Mouse (Mus musculus) G1E (cell line): Measurements from ENCODE around the gene Tmcc3. TPM values are rescaled to one million over a fixed set of nuclear protein-coding genes. Genes with fewer than 3 reads are reported as not detected.

Source experiments
- ATAC-seq: 2 replicates; pipeline ENCODE4 v1.8.0; 2016; ENCODE audit warnings: mild to moderate bottlenecking; ENCODE audit not compliant: insufficient number of reproducible peaks, poor library complexity, low FRiP score, severe bottlenecking; ENCODE audit errors: extremely low read depth
- DNase-seq: peaks from one replicate; pipeline ENCODE4 v3.0.0; 2012; ENCODE audit warnings: low spot score
- H3K27me3 ChIP-seq: 2 replicates; pipeline ENCODE4 v1.6.1; 2012; ENCODE audit warnings: mild to moderate bottlenecking, low read length, inconsistent platforms; ENCODE audit not compliant: insufficient read depth
- H3K36me3 ChIP-seq: replicated peaks from 2 replicates; pipeline ENCODE3; 2012; ENCODE audit warnings: mild to moderate bottlenecking, inconsistent platforms
- H3K4me1 ChIP-seq: 2 replicates; pipeline ENCODE4 v1.6.1; 2012; ENCODE audit warnings: low read depth, low read length, inconsistent platforms, mixed read lengths; ENCODE audit not compliant: insufficient read depth
- H3K4me3 ChIP-seq: 2 replicates; pipeline ENCODE4 v1.5.1; 2012; ENCODE audit warnings: low read depth, mild to moderate bottlenecking, inconsistent platforms, low read length, moderate library complexity, mixed read lengths
- H3K9me3 ChIP-seq: replicated peaks from 2 replicates; pipeline ENCODE4 v1.6.1; 2012; ENCODE audit warnings: inconsistent platforms
- CTCF ChIP-seq: IDR thresholded peaks from 2 replicates; pipeline ENCODE4 v1.5.1; 2012; ENCODE audit warnings: low read depth, low read length, inconsistent platforms, mixed read lengths
- GATA1 ChIP-seq: IDR thresholded peaks from 2 replicates; pipeline ENCODE4 v1.6.1; 2012; ENCODE audit warnings: borderline replicate concordance, low read length, inconsistent platforms, mixed read lengths
- GATA2 ChIP-seq: IDR thresholded peaks from 2 replicates; pipeline ENCODE4 v1.6.1; 2012; ENCODE audit warnings: low read depth, low read length, inconsistent platforms, borderline replicate concordance
- POLR2AphosphoS5 ChIP-seq: IDR thresholded peaks from 2 replicates; pipeline ENCODE4 v1.6.1; 2012; ENCODE audit warnings: low read depth, low read length, inconsistent platforms; ENCODE audit not compliant: insufficient replicate concordance
- TAL1 ChIP-seq: conservative IDR thresholded peaks from 2 replicates; pipeline ENCODE4 v1.6.1; 2012; ENCODE audit warnings: low read depth, low read length, inconsistent platforms, mixed read lengths
- polyA plus RNA-seq: library from polyadenylated mRNA; stranded (reverse); fragments of >175 nt; gene quantifications from 2 replicates; pipeline ENCODE4 v1.2.3, GENCODE M21; 2012
- total RNA-seq, 2 experiments: library from RNA; stranded (forward) in 1 of 2; stranded (reverse) in 1 of 2; fragments of 200-1000 nt in 1 of 2; fragments of >200 nt in 1 of 2; fragmentation: Nextera tagmentation in 1 of 2; gene quantifications; 2 replicates each; pipeline ENCODE4 v1.2.3; 2014 to 2017

Tmcc3 gene
- total and polyA plus RNA-seq, 3 experiments = 3.3 to 15.6 (median 8.1) TPM

- DNase-seq (no peak), ATAC-seq (no peak)
- H3K27me3 ChIP-seq = peaks cover 7% of the 10 kb centered on the region; the same call in 1 of the 2 replicates
- no peaks in the 10 kb centered on the region for H3K4me1 ChIP-seq
- H3K36me3 ChIP-seq = no peaks in the 10 kb centered on the region
- H3K4me3 ChIP-seq = no peak overlapping the region
- TF ChIP-seq CTCF = no peak
- no peak for TF ChIP-seq GATA2
- no peak for TF ChIP-seq TAL1
- TF ChIP-seq GATA1 = no peak
- no peak for TF ChIP-seq POLR2AphosphoS5
- no peaks in the 10 kb centered on the region for H3K9me3 ChIP-seq
These were observed 7.6 kb upstream of the Tmcc3 start for GRCm38 (mm10) chr10:94304064-94304657.

DNA sequence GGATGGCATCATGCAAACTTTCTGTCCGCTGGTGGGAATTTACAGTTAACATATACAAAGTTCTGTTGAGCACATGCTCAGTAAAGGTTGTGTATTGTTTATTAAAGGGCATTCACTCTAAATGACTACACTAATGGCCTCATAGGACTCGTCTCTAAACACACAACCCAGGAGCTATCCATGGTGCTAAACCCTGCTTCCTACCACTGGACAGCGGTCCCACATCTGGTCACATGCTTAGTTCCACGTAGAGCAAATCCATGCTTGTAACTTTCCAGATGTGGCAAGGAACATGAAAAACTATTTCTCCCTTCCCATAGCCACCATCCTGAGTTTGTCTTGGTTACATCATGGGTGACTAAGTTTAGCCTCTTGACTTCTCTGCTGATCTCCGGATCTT is 6.2 kb upstream of the Tmcc3 start:
- Histone ChIP-seq H3K4me1 (no peaks in the 10 kb centered on the region), H3K27me3 (no peaks in the 10 kb centered on the region), H3K36me3 (no peaks in the 10 kb centered on the region), H3K9me3 (no peaks in the 10 kb centered on the region), H3K4me3 (no peak overlapping the region)
- DNase-seq = no peak
- TF ChIP-seq POLR2AphosphoS5 = no peak
- no peak for TF ChIP-seq CTCF
- TF ChIP-seq TAL1 = no peak
- no peak for TF ChIP-seq GATA2
- no peak for TF ChIP-seq GATA1
- ATAC-seq = no peak

GRCm38 (mm10) chr10:94310499-94311267 is 1.1 kb upstream of the Tmcc3 start:
- Histone ChIP-seq H3K36me3 (no peaks in the 10 kb centered on the region), H3K4me3 (no peak overlapping the region), H3K9me3 (no peaks in the 10 kb centered on the region), H3K27me3 (no peaks in the 10 kb centered on the region), H3K4me1 (no peaks in the 10 kb centered on the region)
- TF ChIP-seq CTCF (no peak), TAL1 (no peak), GATA1 (no peak), GATA2 (no peak), POLR2AphosphoS5 (no peak)
- ATAC-seq (no peak), DNase-seq (no peak)

- Histone ChIP-seq H3K27me3 (no peaks in the 10 kb centered on the region), H3K4me1 (no peaks in the 10 kb centered on the region), H3K36me3 (no peaks in the 10 kb centered on the region), H3K9me3 (no peaks in the 10 kb centered on the region), H3K4me3 (no peak overlapping the region)
- TF ChIP-seq POLR2AphosphoS5 = no peak
- TF ChIP-seq GATA1 = no peak
- no peak for TF ChIP-seq TAL1
- TF ChIP-seq GATA2 = no peak
- no peak for TF ChIP-seq CTCF
- ATAC-seq = no peak
- DNase-seq = no peak
These were observed 412 bp downstream of the Tmcc3 start for GRCm38 (mm10) chr10:94312007-94312715.

DNA sequence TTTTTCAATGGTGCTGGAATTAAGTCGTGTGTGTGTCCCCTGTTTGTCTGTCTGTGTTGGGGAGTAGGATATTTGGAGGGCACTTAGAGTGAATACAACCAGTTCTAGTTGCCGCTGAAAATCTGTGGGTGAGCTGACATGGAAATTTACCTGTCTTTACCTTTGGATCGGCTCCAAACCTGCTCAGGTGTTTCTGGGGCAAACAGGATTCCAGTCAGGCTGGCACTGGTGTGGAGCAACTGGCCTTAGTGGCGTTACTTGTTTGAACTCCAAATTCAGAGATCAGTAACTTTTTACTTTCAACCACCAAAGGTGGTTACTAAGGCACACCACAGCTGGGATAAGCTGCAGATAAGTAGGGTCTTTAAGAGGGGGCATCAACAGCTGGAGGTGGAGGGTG is 1.4 kb downstream of the Tmcc3 start:
- ATAC-seq (no peak), DNase-seq (no peak)
- H3K36me3 ChIP-seq = no peaks in the 10 kb centered on the region
- H3K4me3 ChIP-seq = no peak overlapping the region
- H3K9me3 ChIP-seq = no peaks in the 10 kb centered on the region
- H3K27me3 ChIP-seq = no peaks in the 10 kb centered on the region
- TF ChIP-seq TAL1 (no peak), GATA2 (no peak), CTCF (no peak), GATA1 (no peak), POLR2AphosphoS5 (no peak)
- H3K4me1 ChIP-seq = no peaks in the 10 kb centered on the region

DNA sequence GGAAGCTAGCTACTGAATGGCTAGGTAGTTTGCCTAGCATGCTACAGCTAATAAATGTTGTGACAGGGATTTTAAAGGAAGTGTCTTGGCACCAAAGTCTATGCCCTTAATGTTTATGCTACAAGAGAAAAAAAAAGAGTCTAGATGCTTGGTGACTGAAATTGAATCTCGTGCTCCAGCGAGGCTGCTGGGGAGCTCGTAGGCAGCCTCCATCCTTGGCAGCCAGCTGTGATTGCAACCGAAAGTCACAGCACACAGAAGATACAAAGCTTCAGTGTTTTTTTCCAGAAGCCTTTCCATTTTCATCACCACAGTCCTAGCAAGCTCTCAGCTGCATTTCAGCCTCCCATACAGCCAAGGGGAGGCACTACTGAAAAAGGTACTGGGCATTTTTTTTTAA is 6.8 kb downstream of the Tmcc3 start:
- Histone ChIP-seq H3K4me1 (no peaks in the 10 kb centered on the region), H3K36me3 (no peaks in the 10 kb centered on the region), H3K9me3 (no peaks in the 10 kb centered on the region), H3K4me3 (no peak overlapping the region), H3K27me3 (0 out of 2 replicates have a peak, but pooled peaks cover 3% of the 10 kb centered on the region)
- no peak for DNase-seq
- no peak for ATAC-seq
- TF ChIP-seq POLR2AphosphoS5 (no peak), GATA2 (no peak), CTCF (no peak), GATA1 (no peak), TAL1 (no peak)
